Mouse (Mus musculus): ENCODE results near the gene Pou3f3. TPM values are rescaled to one million over a fixed set of nuclear protein-coding genes. Genes with fewer than 3 reads are reported as not detected.

Pou3f3 gene
- 0.18 and 0.21 TPM in 2 replicates for polyA plus RNA-seq (2015; fragmentation: Nextera tagmentation; extraction: Ambion mirVana)

DNA sequence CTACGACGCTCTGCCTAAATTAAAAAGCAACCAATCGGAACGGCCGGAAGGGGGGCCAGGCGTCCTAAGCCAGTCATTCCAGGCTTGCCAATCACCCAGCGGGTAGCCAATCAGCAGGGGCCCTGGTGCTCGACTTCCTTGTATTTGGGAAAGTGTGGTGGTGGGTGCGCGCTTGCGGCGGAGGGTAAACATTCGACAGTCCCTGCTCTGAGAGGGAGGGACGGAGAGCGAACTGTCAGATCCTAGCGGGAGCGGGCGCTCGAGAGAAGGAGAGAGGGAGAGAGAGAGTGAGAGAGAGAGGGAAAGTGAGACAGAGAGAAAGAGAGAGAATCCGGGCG is at the start of gene Pou3f3:
Pou3f3 (plus strand) TSS at position 191 of the 338 bp plus-strand sequence.
- no peak within 1 kb of the TSS for H3K27ac ChIP-seq (ENCODE audit: low read length)
- H3K9me3 ChIP-seq (ENCODE audit: control insufficient read depth, low read length) = no peaks in the 10 kb centered on the region
- peak; percentile 45 for ATAC-seq
- WGBS = under 1% methylated on average over 21 of the region's 21 CpGs
- H3K9ac ChIP-seq (ENCODE audit: low read depth, low read length) = no peak within 1 kb of the TSS
- H3K4me3 ChIP-seq (ENCODE audit: low read length) = peak within 1 kb of the TSS; percentile 44
- peaks cover 39% of the 10 kb centered on the region for H3K4me1 ChIP-seq (ENCODE audit: control insufficient read depth, insufficient read depth, low read length)
- peak within 1 kb of the TSS; percentile 80 for H3K4me2 ChIP-seq (ENCODE audit: low read depth, low read length)
- no peaks in the 10 kb centered on the region for H3K36me3 ChIP-seq (ENCODE audit: control insufficient read depth, insufficient read depth, low read length)
- H3K27me3 ChIP-seq (replicated peaks; ENCODE audit: control insufficient read depth, insufficient read depth, low read length) = peaks cover 77% of the 10 kb centered on the region

- Histone ChIP-seq H3K4me2 (ENCODE audit: low read depth, low read length) (no peak overlapping the region), H3K27me3 (replicated peaks; ENCODE audit: control insufficient read depth, insufficient read depth, low read length) (no peaks in the 10 kb centered on the region), H3K27ac (ENCODE audit: low read length) (no peak overlapping the region), H3K9me3 (ENCODE audit: control insufficient read depth, low read length) (no peaks in the 10 kb centered on the region), H3K9ac (ENCODE audit: low read depth, low read length) (no peak overlapping the region), H3K36me3 (ENCODE audit: control insufficient read depth, insufficient read depth, low read length) (no peaks in the 10 kb centered on the region), H3K4me3 (ENCODE audit: low read length) (no peak overlapping the region), H3K4me1 (ENCODE audit: control insufficient read depth, insufficient read depth, low read length) (no peaks in the 10 kb centered on the region)
- WGBS = 88% methylated on average over 9 of the region's 9 CpGs
- no peak for ATAC-seq
Measured at GRCm38 (mm10) chr1:42648366-42648935, 47.1 kb upstream of the Pou3f3 start.

DNA sequence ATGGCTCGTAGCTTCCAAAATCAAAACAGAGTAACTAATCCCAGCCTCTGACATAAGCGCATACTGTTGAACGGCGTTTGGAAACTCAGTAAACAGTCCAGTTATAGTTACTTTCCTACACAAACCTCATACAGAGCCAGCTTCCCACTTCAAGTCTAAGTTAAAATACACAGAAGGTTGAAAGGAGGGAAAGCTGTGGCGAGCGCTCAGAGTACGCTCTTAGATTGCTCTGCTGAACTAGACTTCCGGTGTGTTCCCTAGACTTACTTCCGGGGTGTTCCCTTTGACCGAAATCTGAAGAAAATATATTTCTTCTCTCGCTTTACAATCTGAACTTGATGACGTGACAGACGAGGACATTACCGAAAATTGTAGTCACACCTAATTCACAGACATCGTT is 44.1 kb upstream of the Pou3f3 start:
- 88% methylated on average over 15 of the region's 15 CpGs for WGBS
- Histone ChIP-seq H3K9me3 (ENCODE audit: control insufficient read depth, low read length) (no peaks in the 10 kb centered on the region), H3K4me3 (ENCODE audit: low read length) (no peak overlapping the region), H3K36me3 (ENCODE audit: control insufficient read depth, insufficient read depth, low read length) (no peaks in the 10 kb centered on the region), H3K9ac (ENCODE audit: low read depth, low read length) (no peak overlapping the region), H3K4me1 (ENCODE audit: control insufficient read depth, insufficient read depth, low read length) (no peaks in the 10 kb centered on the region), H3K27me3 (replicated peaks; ENCODE audit: control insufficient read depth, insufficient read depth, low read length) (no peaks in the 10 kb centered on the region), H3K27ac (ENCODE audit: low read length) (no peak overlapping the region), H3K4me2 (ENCODE audit: low read depth, low read length) (no peak overlapping the region)
- no peak for ATAC-seq

- H3K4me3 ChIP-seq (ENCODE audit: low read length) = no peak overlapping the region
- 75% methylated on average over 1 of the region's 1 CpGs for WGBS
- no peak overlapping the region for H3K4me2 ChIP-seq (ENCODE audit: low read depth, low read length)
- H3K27ac ChIP-seq (ENCODE audit: low read length) = no peak overlapping the region
- no peaks in the 10 kb centered on the region for H3K27me3 ChIP-seq (replicated peaks; ENCODE audit: control insufficient read depth, insufficient read depth, low read length)
- no peak for ATAC-seq
- no peaks in the 10 kb centered on the region for H3K9me3 ChIP-seq (ENCODE audit: control insufficient read depth, low read length)
- H3K36me3 ChIP-seq (ENCODE audit: control insufficient read depth, insufficient read depth, low read length) = no peaks in the 10 kb centered on the region
- H3K9ac ChIP-seq (ENCODE audit: low read depth, low read length) = no peak overlapping the region
- no peaks in the 10 kb centered on the region for H3K4me1 ChIP-seq (ENCODE audit: control insufficient read depth, insufficient read depth, low read length)
Measured at GRCm38 (mm10) chr1:42667546-42667945, 28.0 kb upstream of the Pou3f3 start.

DNA sequence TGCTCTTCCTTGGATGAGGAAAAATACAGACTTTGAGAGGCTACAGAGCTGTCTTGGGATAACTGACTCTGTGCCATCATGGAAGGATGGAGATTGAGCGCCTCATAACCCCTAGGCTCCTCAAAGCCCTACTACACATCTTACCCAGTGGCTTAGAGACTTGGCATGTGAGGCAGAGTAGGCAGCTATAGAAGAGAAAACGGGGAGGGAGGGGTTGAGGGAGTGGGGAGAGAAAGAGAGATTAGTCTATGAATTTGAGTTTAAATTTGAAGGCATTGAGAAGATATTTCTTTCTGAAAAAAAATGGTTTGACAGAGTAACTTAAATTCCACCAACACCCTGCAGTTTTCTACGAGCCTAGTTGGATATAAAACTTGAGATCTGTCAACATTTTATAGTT is 14.9 kb upstream of the Pou3f3 start:
- no peak overlapping the region for H3K4me3 ChIP-seq (ENCODE audit: low read length)
- H3K9me3 ChIP-seq (ENCODE audit: control insufficient read depth, low read length) = no peaks in the 10 kb centered on the region
- H3K27me3 ChIP-seq (replicated peaks; ENCODE audit: control insufficient read depth, insufficient read depth, low read length) = peaks cover 22% of the 10 kb centered on the region
- H3K9ac ChIP-seq (ENCODE audit: low read depth, low read length) = no peak overlapping the region
- ATAC-seq = no peak
- H3K36me3 ChIP-seq (ENCODE audit: control insufficient read depth, insufficient read depth, low read length) = no peaks in the 10 kb centered on the region
- H3K4me1 ChIP-seq (ENCODE audit: control insufficient read depth, insufficient read depth, low read length) = peaks cover 7% of the 10 kb centered on the region
- no peak overlapping the region for H3K4me2 ChIP-seq (ENCODE audit: low read depth, low read length)
- WGBS = 78% methylated on average over 3 of the region's 3 CpGs
- H3K27ac ChIP-seq (ENCODE audit: low read length) = no peak overlapping the region

DNA sequence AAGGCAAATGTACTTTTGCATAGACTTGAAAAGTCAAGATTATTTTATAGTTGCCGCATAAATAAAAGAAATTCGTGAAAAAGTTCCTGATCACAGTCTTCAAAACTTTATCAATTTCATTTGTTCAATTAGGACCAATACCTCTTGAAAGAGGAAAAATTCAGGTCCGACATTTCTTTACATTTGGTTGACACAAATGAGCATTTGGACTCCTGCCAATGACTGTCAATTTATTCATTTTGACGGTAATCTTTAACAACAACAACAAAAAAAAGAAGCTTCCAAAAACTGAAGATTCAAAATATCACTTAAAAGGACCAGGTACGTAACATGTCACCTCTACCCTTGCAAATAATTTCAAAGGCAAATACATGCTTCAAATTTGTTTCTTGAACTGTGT is 13.8 kb upstream of the Pou3f3 start:
- WGBS = 73% methylated on average over 5 of the region's 5 CpGs
- ATAC-seq = no peak

GRCm38 (mm10) chr1:42683861-42684260 is 11.7 kb upstream of the Pou3f3 start:
- no peaks in the 10 kb centered on the region for H3K9me3 ChIP-seq (ENCODE audit: control insufficient read depth, low read length)
- H3K9ac ChIP-seq (ENCODE audit: low read depth, low read length) = no peak overlapping the region
- WGBS = 6% methylated on average over 6 of the region's 6 CpGs
- no peak overlapping the region for H3K4me2 ChIP-seq (ENCODE audit: low read depth, low read length)
- H3K27ac ChIP-seq (ENCODE audit: low read length) = no peak overlapping the region
- no peak for ATAC-seq
- H3K36me3 ChIP-seq (ENCODE audit: control insufficient read depth, insufficient read depth, low read length) = no peaks in the 10 kb centered on the region
- H3K27me3 ChIP-seq (replicated peaks; ENCODE audit: control insufficient read depth, insufficient read depth, low read length) = peaks cover 50% of the 10 kb centered on the region
- no peak overlapping the region for H3K4me3 ChIP-seq (ENCODE audit: low read length)
- peaks cover 14% of the 10 kb centered on the region for H3K4me1 ChIP-seq (ENCODE audit: control insufficient read depth, insufficient read depth, low read length)

More for the DNA sequence above, 13.8 kb upstream of the Pou3f3 start:
- no peak overlapping the region for H3K9ac ChIP-seq (ENCODE audit: low read depth, low read length)
- H3K4me3 ChIP-seq (ENCODE audit: low read length) = no peak overlapping the region
- H3K36me3 ChIP-seq (ENCODE audit: control insufficient read depth, insufficient read depth, low read length) = no peaks in the 10 kb centered on the region
- H3K4me2 ChIP-seq (ENCODE audit: low read depth, low read length) = no peak overlapping the region
- no peaks in the 10 kb centered on the region for H3K9me3 ChIP-seq (ENCODE audit: control insufficient read depth, low read length)
- H3K27ac ChIP-seq (ENCODE audit: low read length) = no peak overlapping the region
- H3K4me1 ChIP-seq (ENCODE audit: control insufficient read depth, insufficient read depth, low read length) = peaks cover 14% of the 10 kb centered on the region
- H3K27me3 ChIP-seq (replicated peaks; ENCODE audit: control insufficient read depth, insufficient read depth, low read length) = peaks cover 33% of the 10 kb centered on the region

DNA sequence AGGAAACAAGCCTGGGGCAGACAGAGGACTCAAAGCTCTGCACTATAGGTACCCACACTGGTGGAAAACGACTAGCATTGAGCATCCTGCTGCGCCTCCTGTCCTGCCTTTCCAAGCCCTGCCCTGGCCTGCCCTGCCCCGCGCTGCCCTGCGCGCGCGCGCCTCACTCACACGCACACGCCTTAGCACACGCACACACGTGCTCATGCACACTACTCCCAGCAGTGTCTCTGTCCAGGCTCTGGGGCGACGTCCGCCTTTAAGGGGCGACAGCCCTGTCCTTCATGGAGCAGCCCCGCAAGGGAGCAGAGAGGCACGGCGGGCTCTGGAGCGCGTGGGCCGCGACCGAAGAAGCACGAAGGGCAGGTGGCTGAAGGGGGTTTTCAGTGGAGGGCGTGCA is 11.2 kb upstream of the Pou3f3 start:
- H3K36me3 ChIP-seq (ENCODE audit: control insufficient read depth, insufficient read depth, low read length) = no peaks in the 10 kb centered on the region
- H3K4me1 ChIP-seq (ENCODE audit: control insufficient read depth, insufficient read depth, low read length) = peaks cover 14% of the 10 kb centered on the region
- peaks cover 55% of the 10 kb centered on the region for H3K27me3 ChIP-seq (replicated peaks; ENCODE audit: control insufficient read depth, insufficient read depth, low read length)
- H3K4me3 ChIP-seq (ENCODE audit: low read length) = peak overlapping the region; percentile 33
- WGBS = 2% methylated on average over 26 of the region's 27 CpGs
- peak; percentile 44; the same call in 1 of the 2 replicates for ATAC-seq
- no peak overlapping the region for H3K9ac ChIP-seq (ENCODE audit: low read depth, low read length)
- H3K27ac ChIP-seq (ENCODE audit: low read length) = no peak overlapping the region
- no peaks in the 10 kb centered on the region for H3K9me3 ChIP-seq (ENCODE audit: control insufficient read depth, low read length)
- H3K4me2 ChIP-seq (ENCODE audit: low read depth, low read length) = peak overlapping the region; percentile 52

GRCm38 (mm10) chr1:42684783-42685182 is 10.8 kb upstream of the Pou3f3 start:
- WGBS = under 1% methylated on average over 19 of the region's 21 CpGs
- H3K4me2 ChIP-seq (ENCODE audit: low read depth, low read length) = peak overlapping the region; percentile 52
- H3K4me1 ChIP-seq (ENCODE audit: control insufficient read depth, insufficient read depth, low read length) = peaks cover 14% of the 10 kb centered on the region
- no peaks in the 10 kb centered on the region for H3K36me3 ChIP-seq (ENCODE audit: control insufficient read depth, insufficient read depth, low read length)
- peak overlapping the region; percentile 33 for H3K4me3 ChIP-seq (ENCODE audit: low read length)
- no peak for ATAC-seq
- H3K9me3 ChIP-seq (ENCODE audit: control insufficient read depth, low read length) = no peaks in the 10 kb centered on the region
- peaks cover 58% of the 10 kb centered on the region for H3K27me3 ChIP-seq (replicated peaks; ENCODE audit: control insufficient read depth, insufficient read depth, low read length)
- H3K9ac ChIP-seq (ENCODE audit: low read depth, low read length) = no peak overlapping the region
- H3K27ac ChIP-seq (ENCODE audit: low read length) = no peak overlapping the region
